Mouse (Mus musculus) kidney, postnatal 14 days (tissue): ENCODE measurements around the gene Fam13c.
"Not testable (repeated sequence)": the region's sequence is repeated elsewhere in the genome, so short reads cannot be mapped to it uniquely, and the experiment has no call there.

Experiments used
- DNase-seq: peaks from one replicate; pipeline ENCODE4 v3.0.0; 2022; ENCODE audit warnings: mixed read lengths

The Fam13c gene

GRCm38 (mm10) chr10:70439676-70440521 is at the start of gene Fam13c:
Fam13c (plus strand) TSS chr10:70440481.
- peak; percentile 33 for DNase-seq

- no peak for DNase-seq
Measured at GRCm38 (mm10) chr10:70395900-70396299, 44.4 kb upstream of the Fam13c start.

GRCm38 (mm10) chr10:70398224-70398623 is 42.1 kb upstream of the Fam13c start:
- no peak for DNase-seq

GRCm38 (mm10) chr10:70402006-70402405 is 38.3 kb upstream of the Fam13c start:
- DNase-seq: no peak

GRCm38 (mm10) chr10:70402711-70403110 is 37.6 kb upstream of the Fam13c start:
- DNase-seq: no peak

- DNase-seq: peak; percentile 27
Measured at GRCm38 (mm10) chr10:70417811-70418486, 22.3 kb upstream of the Fam13c start.

GRCm38 (mm10) chr10:70419282-70420264 is 20.7 kb upstream of the Fam13c start:
- no peak for DNase-seq

- no peak for DNase-seq
Measured at GRCm38 (mm10) chr10:70426373-70426772, 13.9 kb upstream of the Fam13c start.

GRCm38 (mm10) chr10:70428121-70428662 is 12.1 kb upstream of the Fam13c start:
- no peak for DNase-seq

GRCm38 (mm10) chr10:70429341-70429740 is 10.9 kb upstream of the Fam13c start:
- no peak for DNase-seq

- no peak for DNase-seq
Measured at GRCm38 (mm10) chr10:70433334-70433733, 6.9 kb upstream of the Fam13c start.

GRCm38 (mm10) chr10:70433736-70434135 is 6.5 kb upstream of the Fam13c start:
- not testable (repeated sequence) for DNase-seq

- DNase-seq: no peak
Measured at GRCm38 (mm10) chr10:70436656-70437055, 3.6 kb upstream of the Fam13c start.

- peak; percentile 87 for DNase-seq
Measured at GRCm38 (mm10) chr10:70437289-70437688, 3.0 kb upstream of the Fam13c start.

- DNase-seq: peak; percentile 56
Measured at GRCm38 (mm10) chr10:70440639-70441461, 569 bp downstream of the Fam13c start.

GRCm38 (mm10) chr10:70442156-70442555 is 1.9 kb downstream of the Fam13c start:
- DNase-seq: no peak

GRCm38 (mm10) chr10:70442623-70443022 is 2.3 kb downstream of the Fam13c start:
- no peak for DNase-seq

GRCm38 (mm10) chr10:70447787-70448186 is 7.5 kb downstream of the Fam13c start:
- DNase-seq: no peak

- DNase-seq: no peak
Measured at GRCm38 (mm10) chr10:70449206-70449605, 8.9 kb downstream of the Fam13c start.

GRCm38 (mm10) chr10:70455886-70456305 is 15.6 kb downstream of the Fam13c start:
- DNase-seq: no peak

GRCm38 (mm10) chr10:70458574-70459263 is 18.4 kb downstream of the Fam13c start:
- no peak for DNase-seq
